Mouse (Mus musculus) mammary gland, adult 2 months (tissue): Measurements from ENCODE around the gene Phex. TPM values are rescaled to one million over a fixed set of nuclear protein-coding genes. Genes with fewer than 3 reads are reported as not detected.

Source experiments
- polyA plus RNA-seq: library from polyadenylated mRNA; depleted of rRNA; stranded (reverse); fragments of >200 nt; gene quantifications from 2 replicates; pipeline ENCODE4 v1.2.3, GENCODE M21; 2012; ENCODE audit warnings: low replicate concordance; rRNA removed

Gene Phex
- polyA plus RNA-seq, result 0.03 TPM in 1 of 2 replicates, not detected in the other

GRCm38 (mm10) chrX:157415212-157415611 lies at the start of gene Phex:
Gene Phex (minus strand): TSS chrX:157415312.

Other genes with a start within 250 kb of the Phex start
- 11.3 and 11.7 TPM in 2 replicates for gene Sms, start 77.0 kb upstream of the Phex start, polyA plus RNA-seq
- gene Yy2, start 153.7 kb upstream of the Phex start, polyA plus RNA-seq, result 0.07 TPM in 1 of 2 replicates, not detected in the other
- 6.6 and 12.9 TPM in 2 replicates for gene Mbtps2, start 183.4 kb upstream of the Phex start, polyA plus RNA-seq